Mouse (Mus musculus) ovary, postnatal 14 days (tissue): Measurements from ENCODE around the gene Vmn1r213.

Experiments used
- DNase-seq: peaks from one replicate; pipeline ENCODE4 v3.0.0; 2022; ENCODE audit warnings: low spot score

Gene Vmn1r213

DNA sequence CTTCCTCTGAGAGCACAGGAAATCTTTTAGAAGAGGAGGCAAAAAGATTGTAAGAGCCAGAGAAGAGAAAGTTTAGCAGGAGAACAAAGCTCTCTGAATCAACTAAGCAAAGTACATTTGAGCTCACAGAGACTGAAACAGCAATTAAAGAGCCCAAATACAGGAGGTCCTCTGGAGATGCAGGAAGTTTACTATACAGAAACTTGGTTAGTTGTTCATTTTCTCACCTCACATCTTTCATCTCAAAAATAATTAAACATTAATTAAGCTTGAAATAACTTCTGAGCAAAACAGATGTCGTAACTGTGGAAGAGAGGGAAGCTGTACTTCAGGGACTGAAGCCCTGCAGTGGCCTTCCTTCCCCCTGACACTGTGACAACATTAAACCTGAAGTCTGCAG is at the start of gene Vmn1r213:
Gene Vmn1r213, plus strand, starts transcription at position 301 of the 400 bp plus-strand sequence.
- DNase-seq: no peak

DNA sequence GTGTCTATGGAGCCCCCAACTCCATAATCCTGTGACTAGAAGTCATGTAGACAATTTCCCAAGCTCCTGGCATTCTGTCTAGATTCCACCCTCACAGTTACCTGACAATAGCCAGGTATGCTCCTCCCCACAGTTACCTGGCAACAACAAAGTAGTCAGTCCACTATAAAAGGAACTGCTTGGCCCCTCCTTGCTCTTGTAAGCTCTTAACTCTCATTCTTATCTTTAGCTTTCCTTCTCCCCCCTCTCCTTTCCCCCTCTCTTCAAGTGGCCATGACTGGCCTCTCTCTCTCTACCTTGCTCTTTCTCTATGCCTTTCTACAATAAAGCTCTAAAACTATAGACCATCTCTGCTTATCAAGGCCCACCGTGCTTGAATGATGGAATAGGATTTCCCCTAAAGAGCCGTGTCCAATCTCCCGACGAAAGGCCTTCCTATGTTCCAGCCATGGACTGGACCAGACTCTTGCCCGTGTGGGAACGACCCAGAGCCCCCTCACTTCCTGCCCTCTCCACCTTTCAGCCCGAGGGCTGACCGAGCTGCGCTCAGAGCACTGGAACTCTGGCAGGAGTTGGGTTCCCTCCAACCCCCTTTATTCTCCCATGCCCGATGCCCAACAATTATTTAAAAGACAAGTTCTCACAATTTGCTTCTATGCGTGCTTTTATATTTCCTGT is 17.1 kb upstream of the Vmn1r213 start:
- no peak for DNase-seq

DNA sequence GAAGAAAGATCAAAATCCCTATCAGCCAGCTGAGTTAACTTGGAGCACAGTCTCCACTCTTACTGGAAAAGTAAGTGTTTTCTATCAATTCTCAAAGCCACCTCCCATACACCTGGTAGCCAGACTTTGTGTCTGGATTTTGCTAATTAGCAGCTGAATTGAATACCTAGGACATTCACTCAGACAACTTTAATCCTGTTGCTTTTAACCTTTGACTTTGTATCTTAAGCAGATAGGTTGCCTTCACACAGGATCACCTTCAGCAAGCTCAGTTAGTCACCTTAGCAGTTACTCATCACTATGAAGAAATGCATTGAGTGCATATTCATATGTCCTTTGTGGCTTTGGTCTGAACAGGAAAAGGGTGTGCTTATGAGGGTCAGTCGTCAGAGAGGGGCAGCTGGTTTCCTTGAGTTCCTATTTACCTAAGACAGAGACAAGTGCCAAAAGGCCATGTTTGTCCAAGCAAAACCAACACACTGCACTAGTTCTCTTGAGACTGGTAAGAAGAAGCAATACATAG is 15.2 kb upstream of the Vmn1r213 start:
- DNase-seq: no peak

DNA sequence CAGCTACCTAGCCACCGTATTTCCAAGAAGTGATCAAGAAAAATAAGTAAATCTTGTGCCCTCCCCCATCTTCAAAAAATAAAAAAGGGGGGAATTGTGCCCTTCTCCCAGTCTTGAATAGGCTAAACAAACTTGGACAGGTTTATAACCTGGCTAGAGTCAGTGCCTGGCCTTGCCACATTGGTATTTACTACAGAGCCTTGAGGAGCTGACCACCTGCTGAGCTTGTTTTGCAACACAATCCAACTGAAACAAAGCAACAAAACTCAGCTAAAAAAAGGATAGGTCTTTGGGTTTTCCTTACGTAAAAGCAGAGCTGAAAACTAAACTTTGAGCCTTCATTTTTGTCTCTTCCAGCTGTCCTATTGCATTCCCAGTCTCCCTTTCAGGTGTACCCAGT is 14.7 kb upstream of the Vmn1r213 start:
- DNase-seq: no peak

DNA sequence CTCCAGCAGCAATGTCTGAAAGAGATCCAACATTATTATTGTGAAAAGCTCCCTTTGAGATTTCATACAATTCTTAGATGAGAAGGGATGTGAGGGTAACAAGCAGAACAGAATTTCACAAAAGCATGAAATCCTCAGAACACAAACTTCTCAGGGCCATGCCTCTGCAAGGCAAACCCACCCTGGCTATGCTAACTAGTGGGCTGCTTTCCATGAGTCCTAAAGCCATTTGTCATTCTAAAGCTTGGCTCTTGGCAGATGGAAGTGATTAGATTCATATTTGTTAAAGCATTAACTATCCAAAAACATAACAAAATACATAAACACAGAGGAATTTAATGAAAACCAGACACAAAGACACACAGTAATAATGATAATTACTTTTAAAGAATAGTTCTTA is 10.7 kb downstream of the Vmn1r213 start:
- no peak for DNase-seq

DNA sequence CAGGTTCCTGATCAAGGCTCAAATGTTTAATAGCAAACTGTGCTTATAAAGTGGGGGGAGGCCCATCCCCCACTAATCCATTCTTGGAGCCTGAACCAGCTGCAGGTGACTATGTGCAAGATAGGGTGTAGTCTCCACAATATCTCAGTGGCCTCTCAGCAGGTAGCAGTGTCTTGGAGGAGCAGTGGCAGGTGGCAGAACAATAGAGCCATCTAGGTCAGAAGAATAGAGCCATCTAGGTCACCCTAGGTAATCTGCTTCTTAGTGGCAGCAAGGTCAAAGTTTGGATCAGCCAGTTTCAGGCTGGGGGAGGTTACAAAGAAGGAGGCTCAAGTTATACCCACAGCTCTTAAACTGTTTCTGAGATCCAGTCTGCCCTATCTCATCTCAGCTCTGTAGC is 17.4 kb downstream of the Vmn1r213 start:
- DNase-seq: no peak

DNA sequence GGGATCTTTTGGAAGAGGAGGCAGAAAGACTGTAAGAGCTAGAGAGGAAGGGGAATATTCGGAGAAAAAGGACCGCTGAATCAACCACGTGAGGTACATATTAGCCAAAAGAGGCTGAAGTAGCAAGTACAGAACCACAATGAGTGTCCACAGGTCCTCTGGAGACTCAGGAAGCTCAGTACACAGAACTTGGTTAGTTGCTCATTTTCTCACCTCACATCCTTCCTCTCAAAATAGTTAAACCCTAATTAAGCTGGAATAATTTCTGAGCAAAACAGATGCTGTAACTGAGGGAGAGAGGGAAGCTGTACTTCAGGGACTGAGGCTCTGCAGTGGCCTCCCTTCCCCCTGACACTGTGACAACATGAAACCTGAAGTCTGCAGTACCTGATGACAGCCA is 22.7 kb downstream of the Vmn1r213 start, which contains the start of gene Vmn1r214:
Gene Vmn1r214, plus strand, starts transcription at position 301 of the 400 bp plus-strand sequence.
- DNase-seq: no peak

DNA sequence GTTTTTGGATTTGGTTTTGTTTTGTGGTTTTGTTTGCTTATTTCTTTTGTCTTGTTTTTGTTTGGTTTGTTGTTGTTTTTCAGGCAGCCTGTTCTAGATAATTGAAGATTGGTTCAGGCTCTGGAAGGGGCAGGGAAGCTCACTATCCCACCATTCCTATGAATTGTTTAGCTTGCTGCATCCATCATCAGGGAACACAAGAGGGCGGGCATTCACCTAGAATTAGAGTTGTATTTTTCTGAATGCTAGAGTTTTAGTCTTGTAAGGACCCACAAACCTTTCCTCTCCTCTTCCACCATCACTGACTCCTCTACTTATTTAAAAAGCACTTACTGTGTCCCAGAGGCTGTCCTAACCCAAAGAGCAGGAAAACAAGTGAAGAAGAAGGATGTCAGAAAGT is 50.3 kb downstream of the Vmn1r213 start:
- no peak for DNase-seq
